Mouse (Mus musculus): Measurements from ENCODE around the gene Timm9. TPM values are rescaled to one million over a fixed set of nuclear protein-coding genes. Genes with fewer than 3 reads are reported as not detected.

Gene Timm9
- 10 to 100 TPM; 26.9 to 32.8 (median 28.3) TPM for total RNA-seq (2022)

DNA sequence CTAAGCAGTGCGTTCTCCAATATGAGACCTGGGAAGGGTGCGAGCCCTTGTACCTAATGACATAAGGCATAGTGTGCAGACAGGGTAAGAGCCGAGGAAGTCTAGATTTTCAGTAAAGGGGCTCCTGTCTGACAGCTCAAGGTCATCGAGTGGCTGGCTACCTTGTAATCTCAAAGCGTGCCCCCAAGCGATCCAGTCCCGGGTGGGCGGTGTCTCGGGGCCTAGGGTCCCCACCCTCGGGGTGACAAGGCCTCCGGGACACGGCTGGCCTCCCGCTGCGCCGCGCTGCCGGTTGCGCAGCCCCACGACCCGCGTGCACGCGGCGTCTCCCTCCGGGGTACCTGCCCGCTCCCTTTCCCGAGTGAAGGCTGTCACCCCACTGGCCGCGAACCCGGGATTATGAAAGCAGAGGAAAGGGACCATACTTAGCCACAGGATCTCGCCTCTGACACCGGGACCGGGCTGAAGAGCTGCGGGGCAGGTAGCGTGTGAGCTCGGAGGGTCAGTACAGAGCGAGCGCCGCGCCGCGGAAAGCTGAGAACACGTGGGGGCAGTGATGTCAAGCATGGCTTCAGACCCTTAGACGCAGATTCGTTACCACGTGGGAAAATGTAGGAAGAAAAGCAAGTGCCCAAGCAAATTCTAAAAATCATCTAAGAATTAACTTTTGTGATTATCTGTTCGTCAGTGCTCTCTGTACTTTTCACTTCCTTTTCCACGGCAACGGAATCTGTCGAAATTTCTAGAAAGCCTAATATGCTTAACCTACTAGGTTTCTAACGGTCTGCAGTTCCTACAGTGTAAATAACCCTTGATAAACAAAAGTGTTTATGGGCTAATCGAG, at the start of gene Timm9, which contains the start of gene 2700049A03Rik:
Timm9 (minus strand) TSS at position 555 of the 844 bp plus-strand sequence.
2700049A03Rik (plus strand) TSS at position 719 of the 844 bp plus-strand sequence.
- peak; percentile 86 for DNase-seq (ENCODE audit: low spot score)

DNA sequence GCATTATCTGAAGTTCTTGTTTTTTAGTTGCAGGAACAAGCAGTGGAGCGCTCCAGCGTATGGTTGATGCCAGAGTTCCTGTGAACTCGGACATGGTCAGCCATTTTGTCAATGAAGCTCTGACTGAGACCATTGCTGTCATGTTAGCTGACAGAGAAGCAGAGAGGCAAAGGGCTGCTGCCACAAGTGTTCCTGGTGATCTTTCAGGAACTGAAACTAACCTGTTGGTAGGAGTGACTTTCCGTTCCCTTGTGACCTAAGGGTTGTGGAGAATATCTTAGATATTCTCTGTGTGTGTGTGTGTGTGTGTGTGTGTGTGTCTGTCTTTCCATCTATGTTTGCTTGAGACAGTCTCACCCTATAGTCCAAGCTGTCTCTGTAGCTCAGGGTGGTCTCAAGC, 47.9 kb upstream of the Timm9 start:
- no peak for DNase-seq (ENCODE audit: low spot score)

DNA sequence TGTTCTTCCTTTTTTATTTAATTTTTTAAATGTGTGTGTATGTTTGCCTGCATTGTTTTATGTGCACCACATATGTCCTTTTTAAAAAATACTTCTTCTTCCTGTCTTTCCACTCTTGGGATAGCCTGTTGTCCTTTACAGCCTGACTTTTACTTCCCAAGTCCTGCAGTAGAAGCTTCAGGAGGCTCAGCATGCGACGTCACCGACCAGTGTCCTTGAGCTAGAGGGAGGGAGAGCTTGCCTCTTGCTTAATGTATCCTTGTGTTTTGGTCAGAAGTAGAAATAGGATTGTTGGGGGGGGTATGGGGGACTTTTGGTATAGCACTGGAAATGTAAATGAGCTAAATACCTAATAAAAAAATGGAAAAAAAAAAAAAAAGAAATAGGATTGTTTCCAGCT, 47.3 kb upstream of the Timm9 start:
- no peak for DNase-seq (ENCODE audit: low spot score)

DNA sequence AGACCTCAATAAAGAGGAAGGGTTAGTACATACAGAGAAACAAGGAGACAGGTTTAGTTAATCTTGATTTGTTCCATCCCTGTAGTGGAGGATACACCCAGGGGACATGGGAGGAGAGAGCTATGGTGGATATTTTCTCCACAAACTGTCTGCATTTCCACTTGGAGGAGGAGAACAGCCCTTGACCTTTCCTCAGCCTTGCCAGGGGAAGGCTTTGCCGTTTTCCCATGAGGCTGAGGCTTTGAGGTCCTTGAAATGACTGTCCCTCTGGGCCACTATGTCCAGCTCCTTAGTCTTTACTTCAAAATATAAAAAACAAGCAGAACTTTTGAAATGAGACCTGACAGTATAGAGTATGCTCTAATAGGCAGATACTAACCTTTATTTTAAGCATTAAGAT, 33.4 kb upstream of the Timm9 start:
- DNase-seq (ENCODE audit: low spot score): no peak

DNA sequence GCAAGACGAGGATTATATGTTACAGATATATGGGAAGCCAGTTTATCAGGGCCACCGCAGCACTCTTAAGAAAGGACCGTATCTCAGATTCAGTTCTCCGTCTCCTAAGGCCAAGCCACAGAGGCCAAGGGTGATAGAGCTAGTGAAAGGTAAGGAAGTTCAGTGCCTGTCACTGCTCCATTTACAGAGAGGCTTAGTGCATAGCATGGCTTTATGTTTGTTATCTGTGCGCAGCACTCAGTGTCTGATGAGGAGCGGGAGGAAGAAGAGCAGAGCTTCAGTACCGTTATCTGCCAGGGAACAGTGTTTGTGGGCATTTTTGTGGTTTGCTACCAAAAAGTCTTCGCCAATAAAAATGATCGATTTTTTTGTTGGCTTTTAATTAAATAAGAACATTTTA, 27.9 kb upstream of the Timm9 start:
- no peak for DNase-seq (ENCODE audit: low spot score)

DNA sequence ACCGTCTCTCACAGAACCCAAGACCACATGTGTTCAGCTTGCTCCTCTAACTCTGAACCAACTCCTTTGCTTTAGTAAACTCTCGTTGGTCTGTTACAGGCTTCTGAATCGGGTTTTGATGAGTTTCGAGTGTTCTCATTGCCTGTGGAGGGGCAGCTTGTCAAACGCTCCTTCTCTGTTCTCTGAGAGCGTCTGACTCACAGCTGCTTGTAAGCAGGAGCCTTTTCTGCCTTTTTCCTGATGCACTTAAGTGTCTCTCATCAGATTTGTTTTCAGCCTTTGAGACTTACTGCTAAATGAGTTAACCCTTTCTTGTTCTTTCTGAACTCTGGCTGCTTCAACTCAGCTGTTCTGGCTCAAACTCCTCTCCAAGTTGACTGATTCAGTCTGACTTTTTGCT, 21.5 kb upstream of the Timm9 start:
- no peak for DNase-seq (ENCODE audit: low spot score)

DNA sequence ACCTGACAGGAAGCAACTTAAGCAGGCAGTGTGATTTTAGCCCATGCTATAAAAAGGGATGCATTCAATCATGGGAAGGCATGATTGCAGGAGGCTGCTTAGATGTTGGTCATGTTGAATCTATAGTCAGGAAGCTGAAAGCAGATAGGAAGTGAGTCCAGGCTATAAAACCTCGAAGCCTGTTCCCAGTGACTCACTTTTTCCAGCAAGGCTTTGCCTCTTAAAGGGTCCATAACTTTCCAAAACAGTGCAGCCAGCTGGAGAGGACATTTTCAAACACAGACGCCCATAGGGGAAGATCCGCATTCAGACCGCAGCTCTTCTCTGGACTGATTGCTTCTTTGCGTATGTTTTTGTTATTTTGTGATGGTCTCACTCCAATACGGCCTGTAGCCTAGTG, 18.5 kb upstream of the Timm9 start:
- DNase-seq (ENCODE audit: low spot score): no peak

DNA sequence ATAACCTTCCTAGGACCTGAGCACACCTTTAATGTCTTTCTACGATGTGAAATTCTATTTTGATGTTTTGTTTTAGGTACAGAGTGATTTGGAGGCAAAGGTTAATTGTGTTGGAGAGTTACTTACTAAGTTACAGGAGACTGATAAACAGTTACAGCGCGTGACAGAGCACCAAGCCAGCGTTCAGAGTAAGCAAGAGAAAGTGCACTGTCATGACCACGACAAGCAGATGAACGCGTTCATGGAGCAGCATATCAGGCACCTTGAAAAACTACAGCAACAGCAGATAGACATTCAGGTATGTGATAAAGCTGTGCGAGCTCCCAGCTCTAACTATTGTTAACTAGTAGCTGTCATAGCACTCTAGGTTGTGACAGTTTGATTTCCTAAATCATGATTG, 13.7 kb upstream of the Timm9 start:
- DNase-seq (ENCODE audit: low spot score): no peak

DNA sequence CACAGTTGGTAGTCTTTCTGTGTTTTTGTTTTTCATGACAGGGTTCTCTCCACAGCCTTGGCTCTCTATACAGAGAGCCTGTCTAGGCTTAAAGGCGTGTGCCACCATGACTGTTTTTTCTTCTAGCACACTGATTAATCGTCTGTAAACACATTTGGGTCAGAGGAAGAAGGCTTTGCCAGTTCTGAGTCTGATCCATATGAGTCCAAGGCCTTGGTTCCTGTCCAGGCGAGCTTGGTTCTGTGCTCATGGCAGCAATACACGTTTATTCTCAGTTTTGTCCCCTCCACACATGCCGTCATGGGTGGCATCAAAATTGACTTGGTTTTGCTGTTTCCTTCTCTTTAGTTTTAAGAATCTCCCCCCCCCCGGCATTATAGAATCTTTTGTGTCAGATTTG, 13.0 kb upstream of the Timm9 start:
- no peak for DNase-seq (ENCODE audit: low spot score)

DNA sequence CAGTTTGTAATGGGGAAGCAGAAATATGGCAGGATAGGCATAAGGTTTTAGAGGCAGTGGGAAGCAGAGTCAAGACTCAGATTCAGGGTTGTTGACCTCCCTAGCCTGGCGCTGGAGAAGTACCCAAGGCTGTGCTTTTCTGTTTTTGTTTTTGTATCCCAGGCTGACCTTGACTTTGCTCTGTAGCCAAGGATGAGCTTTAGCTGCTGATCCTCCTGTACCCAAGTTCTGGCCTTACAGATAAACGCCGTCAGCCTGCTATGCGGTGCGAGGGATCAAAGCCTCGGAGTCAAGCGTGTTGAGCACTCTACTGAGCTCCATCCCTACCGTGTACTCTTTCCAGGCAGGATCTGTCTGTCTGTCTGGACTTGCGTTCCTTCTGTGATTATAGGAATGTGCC, 12.3 kb upstream of the Timm9 start:
- DNase-seq (ENCODE audit: low spot score): no peak

DNA sequence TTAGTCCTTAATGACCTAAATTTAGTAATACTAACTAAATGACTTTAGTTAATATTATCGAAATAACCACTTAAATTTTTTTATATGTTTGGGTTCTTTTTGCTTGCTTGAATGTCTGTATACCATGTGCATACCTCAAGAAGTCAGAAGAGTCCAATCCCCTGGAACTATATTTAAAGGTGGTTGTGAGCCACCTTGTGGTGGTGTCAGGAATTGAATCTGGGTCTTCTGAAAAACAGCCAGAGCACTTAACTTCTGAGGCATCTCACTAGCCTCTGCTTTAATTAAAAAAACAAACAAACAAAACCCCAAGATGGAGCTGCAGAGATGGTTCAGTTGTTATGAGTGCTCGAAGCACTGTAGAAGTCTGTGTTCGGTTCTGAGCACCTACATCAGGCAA, 11.2 kb upstream of the Timm9 start:
- DNase-seq (ENCODE audit: low spot score): peak; percentile 28

DNA sequence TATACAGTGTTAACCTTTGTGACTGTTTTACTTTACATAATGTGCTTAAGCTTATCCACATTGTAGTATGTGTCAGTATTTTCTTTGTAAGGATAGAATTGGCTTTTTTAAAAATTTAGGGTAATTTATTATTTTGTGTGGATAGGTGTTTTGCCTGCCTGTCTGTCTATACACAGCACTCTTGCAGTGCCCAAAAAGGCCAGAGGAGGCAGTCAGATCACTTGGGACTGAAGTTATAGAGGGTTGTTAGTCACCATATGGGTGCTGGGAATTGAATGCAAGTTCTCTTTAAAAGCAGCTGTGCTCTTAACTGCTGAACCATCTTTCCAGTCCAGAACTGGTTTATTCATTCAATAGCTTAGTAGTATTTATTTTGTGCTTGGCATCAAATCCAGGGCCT, 4.7 kb upstream of the Timm9 start:
- DNase-seq (ENCODE audit: low spot score): no peak

DNA sequence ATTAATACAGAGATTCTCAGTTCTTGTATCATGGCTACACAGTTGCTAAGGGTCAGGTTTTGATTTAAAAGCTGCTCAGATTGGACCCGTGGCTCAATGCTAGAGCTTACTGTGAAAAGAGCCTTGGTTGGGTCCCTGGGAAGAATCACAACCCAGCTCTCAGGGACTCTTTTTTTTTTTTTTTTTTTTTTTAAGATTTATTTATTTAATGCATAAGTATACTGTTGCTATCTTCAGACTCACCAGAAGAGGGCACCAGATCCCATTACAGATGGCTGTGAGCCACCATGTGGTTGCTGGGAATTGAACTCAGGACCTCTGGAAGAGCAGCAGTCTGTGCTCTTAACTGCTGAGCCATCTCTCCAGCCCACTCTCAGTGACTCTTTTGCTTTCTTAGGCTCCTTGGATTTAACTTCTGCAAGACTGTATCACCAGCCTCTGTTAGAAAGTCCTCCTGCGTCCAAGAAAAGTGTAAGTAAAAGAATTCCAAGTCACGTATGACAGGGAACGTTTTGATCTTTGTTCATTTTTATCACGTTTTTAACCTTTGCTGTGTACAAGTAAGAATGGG, 2.9 kb upstream of the Timm9 start:
- no peak for DNase-seq (ENCODE audit: low spot score)

DNA sequence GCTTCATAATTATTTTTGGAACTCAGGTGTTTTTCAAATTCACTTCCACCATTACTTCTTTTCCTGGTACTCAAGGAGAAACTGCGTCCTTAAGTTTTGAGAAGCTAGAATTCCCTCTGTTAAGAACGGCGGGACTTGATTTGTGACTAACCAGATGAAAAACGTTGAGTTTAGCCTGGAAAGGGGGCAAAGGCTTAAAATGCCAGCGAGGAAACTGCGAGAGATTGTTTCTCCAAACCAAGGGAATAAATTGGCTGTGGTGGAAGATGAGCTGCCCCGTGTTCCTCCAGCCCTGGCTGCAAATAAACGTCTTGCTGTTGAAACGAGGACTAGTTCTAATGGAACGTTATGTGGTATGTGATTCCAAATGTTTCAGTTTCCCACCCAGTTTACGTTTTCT, 1.2 kb upstream of the Timm9 start:
- no peak for DNase-seq (ENCODE audit: low spot score)

DNA sequence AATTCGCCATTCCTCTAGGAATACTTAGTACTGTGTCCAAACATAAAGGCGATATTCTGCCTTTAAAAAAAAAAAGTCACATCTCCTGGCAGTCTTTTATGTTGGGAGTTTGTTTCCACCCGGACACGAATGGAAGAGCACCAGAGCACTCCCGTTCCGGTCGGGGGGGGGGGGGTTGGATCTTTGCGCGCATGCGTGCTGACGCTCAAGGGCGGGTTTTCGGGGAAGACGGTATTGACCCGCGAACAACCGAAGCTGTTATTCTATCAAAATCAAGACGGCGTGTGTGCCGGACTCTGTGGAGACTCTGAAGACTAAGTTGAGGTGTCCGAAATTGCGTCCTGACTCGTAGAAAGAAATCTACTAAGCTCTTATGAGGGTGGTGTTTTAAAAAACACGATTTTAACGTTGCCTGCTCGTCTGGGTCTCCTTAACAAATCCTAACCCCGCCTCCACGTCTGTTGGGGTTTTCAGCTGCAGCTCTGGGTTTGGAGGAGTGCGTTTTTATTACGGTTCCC, 549 bp upstream of the Timm9 start:
- peak; percentile 71 for DNase-seq (ENCODE audit: low spot score)

DNA sequence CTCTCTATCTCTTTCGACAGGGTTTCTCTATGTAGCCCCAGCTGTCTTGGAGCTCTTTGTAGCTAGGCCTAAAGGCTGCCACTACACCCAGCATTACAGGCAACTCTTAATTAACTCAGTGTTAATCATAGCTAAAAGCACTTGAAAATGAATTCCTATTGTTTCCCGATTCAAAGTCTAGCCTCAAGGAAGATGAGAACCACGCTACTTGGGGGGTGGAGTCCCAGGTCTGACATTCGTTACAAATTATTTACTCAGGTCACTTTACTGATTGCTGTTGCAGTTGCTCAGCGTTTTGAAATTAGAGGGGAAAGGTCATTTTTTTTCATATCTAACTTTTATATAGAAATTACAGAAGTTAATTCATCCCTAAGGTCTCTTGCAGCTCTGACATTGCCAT, 903 bp downstream of the Timm9 start:
- no peak for DNase-seq (ENCODE audit: low spot score)

DNA sequence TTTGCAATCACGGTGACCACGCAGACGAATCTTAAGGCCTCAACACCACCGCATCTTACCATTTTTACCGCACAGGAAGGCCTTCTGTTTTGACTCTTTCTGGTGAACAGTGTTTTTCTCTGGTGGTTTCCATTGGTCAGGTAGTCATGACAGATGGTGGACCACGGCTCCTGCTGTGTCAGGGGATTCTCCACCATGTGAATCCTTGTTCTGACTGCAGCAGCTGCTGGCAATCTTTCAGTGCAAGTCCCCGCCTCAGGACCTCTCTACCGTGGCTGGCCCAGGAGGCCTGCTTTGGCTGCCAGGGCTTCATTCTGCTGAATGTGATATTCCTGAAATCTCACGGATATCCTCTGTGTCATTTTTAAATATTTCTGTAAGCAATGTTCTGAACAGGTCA, 13.2 kb downstream of the Timm9 start:
- no peak for DNase-seq (ENCODE audit: low spot score)

DNA sequence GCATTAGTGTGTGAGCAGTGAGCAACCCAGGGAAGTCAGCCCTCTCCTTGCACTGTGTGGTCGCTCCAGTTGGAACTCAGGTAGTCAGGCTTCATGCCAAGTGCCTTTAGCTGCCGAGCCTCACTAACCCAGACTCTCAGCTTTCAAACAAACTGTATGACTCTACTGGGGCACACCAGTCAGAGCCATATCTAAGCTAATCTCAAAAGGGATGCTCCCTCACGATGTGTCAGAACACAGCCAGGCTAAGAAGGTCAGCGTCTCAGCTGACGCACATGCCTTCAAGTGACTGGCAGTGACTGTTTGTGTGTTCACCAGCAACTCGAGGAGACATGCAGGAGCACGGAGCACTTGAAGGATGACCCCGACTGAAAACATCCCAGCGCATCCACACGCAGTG, 13.8 kb downstream of the Timm9 start:
- no peak for DNase-seq (ENCODE audit: low spot score)

DNA sequence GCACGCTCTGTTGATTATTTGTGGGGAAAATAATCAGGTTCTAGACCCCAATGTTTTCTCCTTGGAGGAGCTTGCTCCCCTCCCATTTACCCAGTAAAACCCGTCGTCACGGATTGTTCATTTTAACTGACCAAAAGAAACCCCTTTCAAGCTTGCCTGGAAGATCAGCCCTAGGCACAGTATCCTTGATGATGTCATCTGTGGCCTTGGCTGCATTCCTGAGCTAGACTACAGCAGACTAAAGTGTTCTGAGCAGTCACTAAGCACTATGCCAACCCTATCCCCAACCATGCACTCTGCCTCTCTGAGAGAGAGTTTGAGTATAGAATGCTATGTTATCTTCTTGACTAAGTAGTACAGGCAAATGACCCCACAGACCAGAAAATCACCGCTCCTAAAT, 20.1 kb downstream of the Timm9 start:
- no peak for DNase-seq (ENCODE audit: low spot score)

DNA sequence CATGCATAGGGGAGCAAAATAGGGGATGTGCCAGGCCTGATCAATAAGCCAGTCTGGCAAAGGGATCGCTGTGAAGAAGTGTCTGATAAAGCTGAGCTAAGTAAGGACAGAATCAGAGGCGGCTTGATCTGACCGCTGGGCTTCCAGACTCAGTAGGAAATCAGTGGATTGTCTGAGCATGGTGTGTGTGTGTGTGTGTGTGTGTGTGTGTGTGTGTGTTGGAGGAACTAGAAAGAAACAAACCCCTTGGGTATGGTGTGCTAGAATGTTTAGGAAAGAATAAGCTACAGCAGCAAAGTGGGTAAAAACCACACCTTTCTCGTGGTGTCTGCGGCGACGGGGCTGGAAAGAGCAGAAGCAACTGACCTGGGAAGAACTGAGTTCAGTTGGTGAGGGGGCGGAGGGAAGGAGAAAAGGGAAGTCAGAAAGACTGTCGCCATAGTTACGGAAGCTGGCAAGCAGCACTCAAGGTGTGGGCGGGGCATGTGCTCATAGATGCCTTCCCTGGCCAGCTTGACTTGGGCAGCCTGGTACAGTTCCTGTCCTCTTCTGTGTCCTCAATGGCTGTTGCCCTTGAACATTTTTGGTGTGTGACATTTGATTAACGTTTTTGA, 22.7 kb downstream of the Timm9 start:
- no peak for DNase-seq (ENCODE audit: low spot score)

DNA sequence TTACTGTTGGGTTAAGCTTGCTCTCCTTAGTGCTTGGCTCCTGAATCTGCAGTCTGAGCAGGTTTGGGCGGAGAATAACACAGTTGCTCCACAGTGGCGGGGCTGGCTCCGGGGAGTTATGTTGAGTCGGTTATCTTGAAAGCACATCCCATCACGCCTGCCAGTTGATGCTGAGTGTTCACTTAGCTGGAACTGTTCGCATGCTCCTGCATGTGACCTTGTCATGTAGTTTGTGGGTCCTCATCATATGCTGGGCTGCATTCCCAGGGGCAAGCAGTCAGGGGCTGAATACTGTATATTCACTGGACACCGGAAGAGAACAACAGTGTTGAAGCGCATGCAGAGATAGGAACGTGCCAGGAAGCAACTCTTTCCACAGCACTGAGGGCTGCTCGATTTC, 23.4 kb downstream of the Timm9 start:
- DNase-seq (ENCODE audit: low spot score): no peak

DNA sequence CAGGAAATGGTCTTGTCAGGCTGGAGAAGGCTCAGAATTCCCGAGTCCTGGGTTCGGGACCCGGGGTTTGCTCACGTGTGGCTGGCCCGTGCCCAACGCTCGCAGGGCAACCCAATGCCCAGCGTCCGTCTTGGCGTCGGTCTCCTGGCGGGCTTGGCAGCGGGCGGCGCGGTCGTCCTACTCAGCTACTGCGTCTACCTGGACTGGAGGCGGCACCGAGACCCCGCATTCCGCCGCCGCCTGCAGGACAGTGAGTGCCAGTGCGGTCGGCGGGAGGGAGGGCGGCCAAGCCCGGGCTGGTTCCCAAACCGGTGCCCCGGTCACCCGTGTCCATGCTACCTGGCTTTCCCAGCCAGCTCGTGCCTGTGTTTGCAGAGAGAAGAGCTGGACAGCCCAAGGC, 25.2 kb downstream of the Timm9 start, which contains the start of gene Tomm20l:
Tomm20l (plus strand) TSS at position 98 of the 400 bp plus-strand sequence.
- DNase-seq (ENCODE audit: low spot score): no peak

Measured in heart, adult 8-10 months (tissue).